In genomic region chr7:94249501-94249900, GRCm38 (mm10) we compare ENCODE assay signal across 17 mouse cellular contexts.
"Had no signal": no experiment of that assay in that cellular context is flagged by ENCODE, and none has a peak within 500 bp of the region (broad histone marks: within the 10 kb centered on the region; RNA-seq: fewer than 3 reads in every experiment).

No protein-coding gene starts in this region.

- H3K27ac ChIP-seq: lung, embryonic 15.5 days; macrophage; midbrain, embryonic 13.5 days; midbrain, embryonic 15.5 days; neural tube, embryonic 12.5 days; stomach, embryonic 15.5 days; stomach, postnatal 0 days had no signal

- DNase-seq: lung, adult 2 months; lung, postnatal 14 days; lung, postnatal 36 days; right cerebral cortex, postnatal 14 days; thymus, adult 2 months; thymus, postnatal 25 days; thymus, postnatal 4 days had no signal

- H3K4me2 ChIP-seq: lung, embryonic 15.5 days; midbrain, embryonic 11.5 days; midbrain, embryonic 13.5 days; midbrain, embryonic 15.5 days; neural tube, embryonic 12.5 days; stomach, embryonic 15.5 days had no signal

- H3K27me3 ChIP-seq: lung, embryonic 15.5 days; megakaryocyte, embryonic 14.5 days; midbrain, embryonic 13.5 days; midbrain, embryonic 15.5 days; neural tube, embryonic 12.5 days; stomach, embryonic 15.5 days had no signal

- H3K9ac ChIP-seq: lung, embryonic 15.5 days; midbrain, embryonic 13.5 days; midbrain, embryonic 15.5 days; neural tube, embryonic 12.5 days; stomach, embryonic 15.5 days had no signal

- ATAC-seq: lung, postnatal 0 days; midbrain, embryonic 13.5 days; midbrain, embryonic 15.5 days had no signal

- H3K9me3 ChIP-seq: lung, embryonic 15.5 days; megakaryocyte, embryonic 14.5 days; midbrain, embryonic 13.5 days; midbrain, embryonic 15.5 days; neural tube, embryonic 12.5 days; stomach, embryonic 15.5 days had no signal

- H3K4me1 ChIP-seq: lung, embryonic 15.5 days; megakaryocyte, embryonic 14.5 days; midbrain, embryonic 15.5 days; neural tube, embryonic 12.5 days; stomach, embryonic 15.5 days had no signal

- H3K4me3 ChIP-seq: lung, embryonic 15.5 days; megakaryocyte, embryonic 14.5 days; midbrain, embryonic 13.5 days; midbrain, embryonic 15.5 days; neural tube, embryonic 12.5 days; stomach, embryonic 15.5 days had no signal

- H3K36me3 ChIP-seq: lung, embryonic 15.5 days; midbrain, embryonic 13.5 days; midbrain, embryonic 15.5 days; neural tube, embryonic 12.5 days; stomach, embryonic 15.5 days had no signal
